Mouse (Mus musculus) testis, adult 2 months (tissue): ENCODE results near the gene Ankrd13c.

ENCODE experiments used
- CTCF ChIP-seq: fragments of 200-500 bp; IDR thresholded peaks from 2 replicates; pipeline ENCODE4 v1.5.1; 2012; ENCODE audit warnings: low read depth, mild to moderate bottlenecking, inconsistent platforms, low read length, moderate library complexity; ENCODE audit not compliant: control insufficient read depth, insufficient read depth, insufficient replicate concordance
- POLR2A ChIP-seq: fragments of 200-500 bp; IDR thresholded peaks from 2 replicates; pipeline ENCODE4 v1.6.1; 2012; ENCODE audit warnings: low read depth, mild to moderate bottlenecking, inconsistent platforms, low read length, moderate library complexity; ENCODE audit not compliant: control insufficient read depth

GRCm38 (mm10) chr3:157934301-157934823, 12.7 kb upstream of the Ankrd13c start:
- TF ChIP-seq CTCF (no peak), POLR2A (no peak)
